Mouse (Mus musculus): Measurements from ENCODE around the gene Ehbp1. TPM values are rescaled to one million over a fixed set of nuclear protein-coding genes. Genes with fewer than 3 reads are reported as not detected.

Gene Ehbp1
- polyA plus RNA-seq, 1 experiment: not detected

DNA sequence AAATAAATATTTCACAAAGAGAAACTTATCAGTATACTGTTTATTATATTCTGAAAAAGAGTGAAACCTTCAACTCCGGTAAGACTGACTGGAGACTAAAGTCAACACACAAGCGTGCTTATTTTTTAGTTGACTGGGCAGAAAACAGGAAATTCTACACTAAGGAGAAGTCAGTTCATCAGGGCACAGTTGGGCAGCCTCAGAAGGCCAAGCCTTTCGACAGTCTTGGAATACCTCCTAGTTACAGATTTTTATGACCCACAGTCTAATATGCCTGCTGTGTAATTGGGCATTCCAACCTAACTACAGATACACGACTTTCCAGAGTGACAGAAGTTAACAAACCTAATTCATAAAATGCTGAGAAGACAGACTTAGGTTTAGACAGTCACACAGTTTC lies 145.3 kb downstream of the Ehbp1 start:
- TF ChIP-seq POLR2A (IDR thresholded peaks at IDR 0.05; ENCODE audit: insufficient read depth, low read depth, low read length): no peak
- no peak for TF ChIP-seq CTCF (IDR thresholded peaks at IDR 0.05; ENCODE audit: insufficient read depth, low read depth, low read length)
- 75% methylated on average over 4 of the region's 4 CpGs for WGBS
- no peak overlapping the region for H3K4me3 ChIP-seq (ENCODE audit: insufficient read depth, low read depth, low read length)
- no peak overlapping the region for H3K27ac ChIP-seq (ENCODE audit: insufficient read depth, low read depth, low read length)
- H3K4me1 ChIP-seq (ENCODE audit: control insufficient read depth, insufficient read depth, low read length): peaks cover 2% of the 10 kb centered on the region; the same call in 1 of the 2 replicates

GRCm38 (mm10) chr11:22194607-22195006 lies 147.5 kb downstream of the Ehbp1 start:
- TF ChIP-seq POLR2A (IDR thresholded peaks at IDR 0.05; ENCODE audit: insufficient read depth, low read depth, low read length) (no peak), CTCF (IDR thresholded peaks at IDR 0.05; ENCODE audit: insufficient read depth, low read depth, low read length) (no peak)
- Histone ChIP-seq H3K4me3 (ENCODE audit: insufficient read depth, low read depth, low read length) (no peak overlapping the region), H3K27ac (ENCODE audit: insufficient read depth, low read depth, low read length) (no peak overlapping the region), H3K4me1 (ENCODE audit: control insufficient read depth, insufficient read depth, low read length) (peaks cover 2% of the 10 kb centered on the region; the same call in 1 of the 2 replicates)
- 90% methylated on average over 3 of the region's 3 CpGs for WGBS

GRCm38 (mm10) chr11:22190576-22190975 lies 151.5 kb downstream of the Ehbp1 start:
- 80% methylated on average over 3 of the region's 3 CpGs for WGBS
- Histone ChIP-seq H3K4me3 (ENCODE audit: insufficient read depth, low read depth, low read length) (no peak overlapping the region), H3K4me1 (ENCODE audit: control insufficient read depth, insufficient read depth, low read length) (no peaks in the 10 kb centered on the region), H3K27ac (ENCODE audit: insufficient read depth, low read depth, low read length) (no peak overlapping the region)
- TF ChIP-seq POLR2A (IDR thresholded peaks at IDR 0.05; ENCODE audit: insufficient read depth, low read depth, low read length): no peak

DNA sequence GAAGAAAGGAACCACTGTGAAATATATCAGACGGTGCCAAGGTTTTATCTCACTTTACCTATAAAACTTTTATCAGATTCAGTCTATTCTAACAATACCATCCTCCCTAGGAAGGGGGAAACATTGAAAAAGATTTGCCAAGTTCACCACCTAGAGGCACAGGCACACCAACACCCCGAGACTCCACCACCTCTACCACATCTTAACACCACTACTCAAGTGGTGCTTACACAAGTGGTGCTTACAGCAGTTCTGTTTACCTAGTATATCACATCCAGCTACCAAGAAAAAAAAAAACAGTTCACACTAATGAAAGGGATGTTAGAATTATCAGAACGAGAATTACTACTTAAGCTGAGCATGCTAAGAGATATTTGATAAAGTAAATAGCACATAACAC lies 152.1 kb downstream of the Ehbp1 start:
- H3K4me1 ChIP-seq (ENCODE audit: control insufficient read depth, insufficient read depth, low read length): no peaks in the 10 kb centered on the region
- H3K4me3 ChIP-seq (ENCODE audit: insufficient read depth, low read depth, low read length): no peak overlapping the region
- TF ChIP-seq CTCF (IDR thresholded peaks at IDR 0.05; ENCODE audit: insufficient read depth, low read depth, low read length) (no peak), POLR2A (IDR thresholded peaks at IDR 0.05; ENCODE audit: insufficient read depth, low read depth, low read length) (no peak)
- H3K27ac ChIP-seq (ENCODE audit: insufficient read depth, low read depth, low read length): no peak overlapping the region
- 80% methylated on average over 3 of the region's 3 CpGs for WGBS

DNA sequence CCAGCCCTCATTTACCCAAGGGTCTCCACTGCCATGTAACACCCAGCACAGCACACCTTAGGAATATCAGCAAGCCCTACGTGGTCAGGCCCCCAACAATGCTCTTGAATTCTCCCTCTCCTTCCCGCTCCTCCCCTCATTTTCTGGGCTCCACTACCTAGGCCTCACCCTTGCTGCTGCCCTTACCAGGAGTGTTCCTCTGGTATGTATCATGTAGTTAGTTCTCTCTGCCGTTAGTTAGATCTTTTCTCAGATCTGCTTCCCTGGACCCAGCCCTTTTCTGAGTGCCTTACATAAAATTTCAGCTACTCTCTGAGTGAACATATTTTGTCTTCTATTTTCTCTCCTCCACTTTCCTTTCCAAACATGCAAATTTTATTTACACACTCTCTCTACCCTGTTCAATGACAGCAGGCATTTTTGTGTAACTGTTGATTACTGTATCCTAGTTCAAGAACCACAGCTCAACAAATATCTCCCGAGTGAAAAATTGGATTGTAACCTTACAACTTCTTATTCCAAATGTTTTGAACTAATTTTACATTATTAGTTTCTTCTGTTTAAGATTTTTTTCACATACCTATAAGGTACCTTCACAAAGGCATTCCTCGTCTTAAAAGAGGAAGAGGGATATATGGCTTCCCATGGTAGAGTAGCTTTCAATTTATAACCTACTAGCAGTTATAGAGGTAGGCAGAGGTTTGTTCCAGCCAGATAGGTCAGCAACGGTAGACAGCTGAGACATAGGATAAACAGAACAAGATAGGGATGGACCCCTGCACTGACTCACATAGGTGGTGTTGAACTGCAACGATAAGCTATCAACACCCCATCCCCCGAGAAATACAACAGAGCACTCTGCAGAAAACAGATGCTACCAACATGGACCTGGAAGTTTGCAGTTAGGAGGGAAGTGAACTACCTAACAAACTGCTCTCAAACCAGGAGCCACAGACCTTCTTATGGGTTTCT lies 160.3 kb downstream of the Ehbp1 start:
- TF ChIP-seq CTCF (IDR thresholded peaks at IDR 0.05; ENCODE audit: insufficient read depth, low read depth, low read length): no peak
- no peak for TF ChIP-seq POLR2A (IDR thresholded peaks at IDR 0.05; ENCODE audit: insufficient read depth, low read depth, low read length)
- H3K27ac ChIP-seq (ENCODE audit: insufficient read depth, low read depth, low read length): no peak overlapping the region
- WGBS: 91% methylated on average over 8 of the region's 8 CpGs

GRCm38 (mm10) chr11:22180146-22180545 lies 161.9 kb downstream of the Ehbp1 start:
- H3K4me1 ChIP-seq (ENCODE audit: control insufficient read depth, insufficient read depth, low read length): no peaks in the 10 kb centered on the region; the same call in 1 of the 2 replicates
- TF ChIP-seq POLR2A (IDR thresholded peaks at IDR 0.05; ENCODE audit: insufficient read depth, low read depth, low read length) (no peak), CTCF (IDR thresholded peaks at IDR 0.05; ENCODE audit: insufficient read depth, low read depth, low read length) (no peak)

More for the DNA sequence above, 160.3 kb downstream of the Ehbp1 start:
- H3K4me3 ChIP-seq (ENCODE audit: insufficient read depth, low read depth, low read length): no peak overlapping the region
- no peaks in the 10 kb centered on the region; the same call in 1 of the 2 replicates for H3K4me1 ChIP-seq (ENCODE audit: control insufficient read depth, insufficient read depth, low read length)

GRCm38 (mm10) chr11:22178569-22178968 lies 163.5 kb downstream of the Ehbp1 start:
- H3K4me1 ChIP-seq (ENCODE audit: control insufficient read depth, insufficient read depth, low read length): no peaks in the 10 kb centered on the region; the same call in 1 of the 2 replicates
- WGBS: 100% methylated on average over 1 of the region's 1 CpGs
- H3K27ac ChIP-seq (ENCODE audit: insufficient read depth, low read depth, low read length): no peak overlapping the region
- TF ChIP-seq POLR2A (IDR thresholded peaks at IDR 0.05; ENCODE audit: insufficient read depth, low read depth, low read length) (no peak), CTCF (IDR thresholded peaks at IDR 0.05; ENCODE audit: insufficient read depth, low read depth, low read length) (no peak)
- H3K4me3 ChIP-seq (ENCODE audit: insufficient read depth, low read depth, low read length): no peak overlapping the region

More at GRCm38 (mm10) chr11:22180146-22180545, 161.9 kb downstream of the Ehbp1 start:
- Histone ChIP-seq H3K4me3 (ENCODE audit: insufficient read depth, low read depth, low read length) (no peak overlapping the region), H3K27ac (ENCODE audit: insufficient read depth, low read depth, low read length) (no peak overlapping the region)

DNA sequence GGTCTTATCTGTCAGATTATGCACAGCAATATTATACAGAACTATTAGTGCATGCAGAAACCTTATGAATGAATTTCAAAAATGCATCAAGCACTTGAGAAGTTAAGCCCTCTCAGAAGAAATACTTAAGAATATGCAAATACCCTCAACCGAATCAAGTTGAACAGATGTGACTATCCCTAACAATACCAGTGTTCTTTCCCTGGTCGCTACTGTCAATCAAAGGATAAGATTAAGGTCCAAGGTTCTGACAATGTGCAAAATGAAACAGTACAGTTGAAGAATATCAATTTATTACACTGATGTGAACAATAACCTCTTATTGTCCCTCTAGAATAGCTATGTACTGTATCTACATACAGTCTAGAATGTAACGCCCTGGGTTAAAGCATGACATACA lies 167.8 kb downstream of the Ehbp1 start:
- WGBS: 64% methylated on average over 3 of the region's 3 CpGs
- no peaks in the 10 kb centered on the region; the same call in 1 of the 2 replicates for H3K4me1 ChIP-seq (ENCODE audit: control insufficient read depth, insufficient read depth, low read length)
- no peak overlapping the region for H3K4me3 ChIP-seq (ENCODE audit: insufficient read depth, low read depth, low read length)
- H3K27ac ChIP-seq (ENCODE audit: insufficient read depth, low read depth, low read length): no peak overlapping the region
- TF ChIP-seq CTCF (IDR thresholded peaks at IDR 0.05; ENCODE audit: insufficient read depth, low read depth, low read length) (no peak), POLR2A (IDR thresholded peaks at IDR 0.05; ENCODE audit: insufficient read depth, low read depth, low read length) (no peak)

DNA sequence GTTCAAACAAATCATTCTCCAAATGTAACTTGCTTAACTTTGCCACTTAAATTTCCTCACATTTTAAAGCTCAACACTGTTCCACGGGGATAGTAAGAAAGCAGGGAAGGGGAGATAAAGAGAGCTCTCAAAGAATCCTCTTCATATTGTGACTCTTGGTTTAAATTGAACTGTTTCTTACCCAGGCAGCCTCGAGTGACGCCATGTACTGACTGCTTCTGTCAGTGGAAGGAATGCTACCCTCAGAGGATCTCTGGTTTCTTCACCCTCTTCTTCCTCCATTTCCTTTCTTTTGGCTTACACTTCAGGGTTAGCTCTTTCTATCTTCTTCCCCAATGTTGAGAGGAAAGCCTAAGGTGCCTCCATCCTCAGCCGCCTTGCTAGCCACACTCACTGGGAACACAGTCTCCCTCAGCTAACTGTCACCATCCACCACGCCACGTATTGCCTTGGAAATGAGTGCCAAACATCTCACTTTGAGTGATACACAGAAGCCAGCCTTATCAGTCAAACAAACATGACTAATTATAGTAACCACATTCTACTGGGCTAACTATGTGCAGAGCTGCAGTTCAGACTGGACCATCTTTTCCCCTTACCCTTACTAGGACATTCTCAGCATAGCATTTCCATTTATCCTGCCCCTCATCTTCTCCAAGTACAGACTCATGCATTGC lies 171.0 kb downstream of the Ehbp1 start:
- WGBS: 91% methylated on average over 6 of the region's 6 CpGs

More for the DNA sequence above, 171.0 kb downstream of the Ehbp1 start:
- no peaks in the 10 kb centered on the region for H3K4me1 ChIP-seq (ENCODE audit: control insufficient read depth, insufficient read depth, low read length)
- H3K27ac ChIP-seq (ENCODE audit: insufficient read depth, low read depth, low read length): no peak overlapping the region
- no peak overlapping the region for H3K4me3 ChIP-seq (ENCODE audit: insufficient read depth, low read depth, low read length)
- no peak for TF ChIP-seq POLR2A (IDR thresholded peaks at IDR 0.05; ENCODE audit: insufficient read depth, low read depth, low read length)
- TF ChIP-seq CTCF (IDR thresholded peaks at IDR 0.05; ENCODE audit: insufficient read depth, low read depth, low read length): no peak

Data from olfactory bulb, adult 2 months (tissue).